Mouse (Mus musculus) thymus, adult 2 months (tissue): ENCODE measurements around the gene Dcaf8.

ENCODE experiments used
- CTCF ChIP-seq: fragments of 200-500 bp; IDR thresholded peaks from 2 replicates; pipeline ENCODE4 v1.5.1; 2012; ENCODE audit warnings: mild to moderate bottlenecking, control low read depth, low read length, moderate library complexity, borderline replicate concordance; ENCODE audit not compliant: control insufficient read depth, poor library complexity, insufficient read depth; ENCODE audit errors: extremely low read depth
- POLR2A ChIP-seq: fragments of 200-500 bp; IDR thresholded peaks from 2 replicates; pipeline ENCODE4 v1.6.1; 2012; ENCODE audit warnings: mild to moderate bottlenecking, low read length, control low read depth, moderate library complexity; ENCODE audit not compliant: control insufficient read depth, poor library complexity, insufficient read depth; ENCODE audit errors: extremely low read depth

GRCm38 (mm10) chr1:172194435-172194834, 46.6 kb downstream of the Dcaf8 start:
- TF ChIP-seq CTCF (no peak), POLR2A (no peak)
